Mouse (Mus musculus) stomach, embryonic 15.5 days (tissue): ENCODE measurements around the gene Slc36a3. TPM values are rescaled to one million over a fixed set of nuclear protein-coding genes. Genes with fewer than 3 reads are reported as not detected.

Experiments
- ATAC-seq: fragments of 200-750 bp; cut with Nextera tagmentation; 2 replicates; pipeline ENCODE4 v1.8.0; 2017; ENCODE audit warnings: low read depth, moderate number of reproducible peaks, moderate TSS enrichment; ENCODE audit not compliant: insufficient read depth, low FRiP score
- H3K27ac ChIP-seq: fragments of 300-500 bp; sonication (generic); 2 replicates; pipeline ENCODE4 v1.5.1; 2015; ENCODE audit warnings: mild to moderate bottlenecking, inconsistent platforms
- H3K27me3 ChIP-seq: fragments of 300-500 bp; sonication (generic); replicated peaks from 2 replicates; pipeline ENCODE4 v1.6.1; 2015; ENCODE audit warnings: inconsistent platforms
- H3K36me3 ChIP-seq: fragments of 300-500 bp; sonication (generic); 2 replicates; pipeline ENCODE4 v1.6.1; 2015; ENCODE audit warnings: inconsistent platforms
- H3K4me1 ChIP-seq: fragments of 300-500 bp; sonication (generic); 2 replicates; pipeline ENCODE4 v1.6.1; 2015; ENCODE audit warnings: inconsistent platforms
- H3K4me2 ChIP-seq: fragments of 300-500 bp; sonication (generic); 2 replicates; pipeline ENCODE4 v1.6.1; 2015; ENCODE audit warnings: mild to moderate bottlenecking, inconsistent platforms
- H3K4me3 ChIP-seq: fragments of 300-500 bp; sonication (generic); replicated peaks from 2 replicates; pipeline ENCODE4 v1.5.1; 2015; ENCODE audit warnings: inconsistent platforms
- H3K9ac ChIP-seq: fragments of 300-500 bp; sonication (generic); 2 replicates; pipeline ENCODE4 v1.6.1; 2015; ENCODE audit warnings: inconsistent platforms
- H3K9me3 ChIP-seq: fragments of 300-500 bp; sonication (generic); 2 replicates; pipeline ENCODE4 v1.6.1; 2016; ENCODE audit warnings: inconsistent platforms
- WGBS: fragments of 180-500 bp; shearing (Covaris S2); methylation state at CpG from one replicate; pipeline ENCODE4 v1.1.7; 2015; 5-methylcytosine and 5-hydroxymethylcytosine counted together
- polyA plus RNA-seq: library from polyadenylated mRNA; unstranded; fragments of >200 nt; fragmentation: Nextera tagmentation; extraction: Ambion mirVana; gene quantifications from 2 replicates; pipeline ENCODE4 v1.2.1, GENCODE M21; 2015

Slc36a3 gene
- polyA plus RNA-seq, 1 experiment from 2014 or later = 0.08 TPM

GRCm38 (mm10) chr11:55081206-55081605 lies 70.3 kb downstream of the Slc36a3 start:
- Histone ChIP-seq H3K9me3 (no peaks in the 10 kb centered on the region), H3K27me3 (no peaks in the 10 kb centered on the region), H3K9ac (no peak overlapping the region), H3K36me3 (no peaks in the 10 kb centered on the region), H3K4me2 (no peak overlapping the region), H3K27ac (no peak overlapping the region), H3K4me3 (no peak overlapping the region), H3K4me1 (peaks cover 3% of the 10 kb centered on the region; the same call in 1 of the 2 replicates)
- 86% methylated on average over 9 of the region's 9 CpGs for WGBS
- no peak for ATAC-seq

- peaks cover 3% of the 10 kb centered on the region; the same call in 1 of the 2 replicates for H3K4me1 ChIP-seq
- no peak overlapping the region for H3K4me2 ChIP-seq
- no peak overlapping the region for H3K27ac ChIP-seq
- ATAC-seq = no peak
- no peaks in the 10 kb centered on the region for H3K36me3 ChIP-seq
- no peak overlapping the region for H3K4me3 ChIP-seq
- H3K9me3 ChIP-seq = no peaks in the 10 kb centered on the region
- no peaks in the 10 kb centered on the region for H3K27me3 ChIP-seq
- 88% methylated on average over 4 of the region's 4 CpGs for whole genome bisulfite sequencing
- H3K9ac ChIP-seq = no peak overlapping the region
These were observed 72.3 kb downstream of the Slc36a3 start for GRCm38 (mm10) chr11:55079180-55079579.

DNA sequence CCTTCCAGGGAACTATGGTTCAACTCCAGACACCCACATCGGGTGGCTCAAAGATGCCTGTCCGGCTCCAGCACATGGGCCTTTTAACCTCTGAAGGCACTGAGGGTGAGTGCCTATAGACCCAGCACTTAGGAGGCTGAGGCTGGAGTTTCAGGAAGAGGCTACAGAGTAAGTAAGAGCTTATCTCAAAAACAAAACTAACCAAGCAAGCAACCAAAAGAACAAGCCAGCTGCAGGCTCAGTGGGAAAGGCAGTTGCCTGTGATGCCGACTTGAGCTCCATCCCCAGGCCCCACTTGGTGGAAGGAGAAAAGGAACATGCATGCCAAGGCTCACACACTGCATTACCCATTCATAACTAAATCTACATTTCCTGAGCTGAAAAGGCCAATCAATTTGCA lies 73.0 kb downstream of the Slc36a3 start:
- Histone ChIP-seq H3K9me3 (no peaks in the 10 kb centered on the region), H3K4me3 (peak overlapping the region; percentile 51; the same call in 1 of the 2 replicates), H3K4me1 (peaks cover 3% of the 10 kb centered on the region; the same call in 1 of the 2 replicates), H3K4me2 (peak overlapping the region; percentile 92), H3K27ac (no peak overlapping the region), H3K27me3 (no peaks in the 10 kb centered on the region), H3K36me3 (no peaks in the 10 kb centered on the region), H3K9ac (no peak overlapping the region)
- 47% methylated on average over 3 of the region's 3 CpGs for WGBS
- ATAC-seq = no peak

DNA sequence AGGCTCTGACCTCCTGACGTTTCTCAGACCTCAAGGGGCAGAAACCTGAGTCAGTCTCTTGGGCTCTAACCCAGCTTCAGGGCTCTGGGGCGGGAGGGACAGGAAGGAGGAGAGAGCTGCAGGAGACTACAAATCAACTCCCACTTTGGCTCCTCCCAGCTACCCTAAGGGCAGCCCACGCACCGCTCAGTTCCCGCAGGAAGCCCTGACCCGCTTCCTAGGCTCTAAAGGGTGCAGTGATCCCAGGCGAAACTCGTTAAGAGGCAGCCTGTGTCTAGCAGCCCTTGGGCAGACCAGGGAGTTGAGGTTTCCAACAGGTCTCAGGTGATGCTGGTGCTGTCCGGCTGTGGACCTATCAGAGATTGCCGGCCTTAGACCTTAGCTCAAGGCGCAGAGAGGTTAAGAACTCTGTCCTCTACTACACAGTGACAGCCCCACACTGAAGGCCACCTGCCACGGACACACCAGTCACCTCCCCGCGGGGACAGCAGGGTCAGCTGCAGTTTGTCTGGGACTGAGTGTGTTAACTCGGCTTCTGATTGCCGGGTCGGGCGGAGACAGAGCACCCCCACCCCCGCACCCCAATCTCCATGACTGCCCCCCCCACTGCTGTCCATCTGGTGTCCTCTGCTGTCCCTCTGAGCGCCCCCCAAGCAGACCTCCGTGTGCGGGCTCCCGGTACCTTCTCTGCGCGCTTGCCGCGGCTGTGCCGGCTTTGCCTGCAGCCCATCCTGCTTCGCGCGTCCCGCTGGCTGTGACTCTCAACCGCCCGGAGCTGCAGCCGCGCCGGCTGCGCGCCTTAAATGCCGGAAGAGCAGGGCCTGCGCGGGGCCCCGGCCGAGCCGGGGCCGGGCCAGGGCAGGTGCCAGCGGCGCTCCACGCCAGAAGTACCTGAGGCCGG lies 73.9 kb downstream of the Slc36a3 start, which contains the start of gene Ccdc69:
Ccdc69 (minus strand) TSS at position 801 of the 901 bp plus-strand sequence.
- under 1% methylated on average over 50 of the region's 50 CpGs for WGBS
- H3K4me2 ChIP-seq = peak within 1 kb of the TSS; percentile 92
- H3K9me3 ChIP-seq = no peaks in the 10 kb centered on the region
- peak within 1 kb of the TSS; percentile 27; the same call in 1 of the 2 replicates for H3K9ac ChIP-seq
- peaks cover 3% of the 10 kb centered on the region; the same call in 1 of the 2 replicates for H3K4me1 ChIP-seq
- no peaks in the 10 kb centered on the region for H3K27me3 ChIP-seq
- H3K36me3 ChIP-seq = no peaks in the 10 kb centered on the region
- peak; percentile 60; the same call in 1 of the 2 replicates for ATAC-seq
- peak within 1 kb of the TSS; percentile 51 for H3K4me3 ChIP-seq
- no peak within 1 kb of the TSS; the same call in 1 of the 2 replicates for H3K27ac ChIP-seq

- no peak overlapping the region for H3K27ac ChIP-seq
- H3K4me2 ChIP-seq = no peak overlapping the region
- no peak for ATAC-seq
- H3K36me3 ChIP-seq = no peaks in the 10 kb centered on the region
- no peak overlapping the region for H3K4me3 ChIP-seq
- no peaks in the 10 kb centered on the region for H3K9me3 ChIP-seq
- peaks cover 3% of the 10 kb centered on the region; the same call in 1 of the 2 replicates for H3K4me1 ChIP-seq
- whole genome bisulfite sequencing = 84% methylated on average over 5 of the region's 5 CpGs
- H3K9ac ChIP-seq = no peak overlapping the region
- no peaks in the 10 kb centered on the region for H3K27me3 ChIP-seq
These were observed 75.3 kb downstream of the Slc36a3 start for GRCm38 (mm10) chr11:55076234-55076633.

GRCm38 (mm10) chr11:55075602-55076001 lies 75.9 kb downstream of the Slc36a3 start:
- WGBS = 53% methylated on average over 2 of the region's 2 CpGs
- no peak for ATAC-seq
- peaks cover 3% of the 10 kb centered on the region; the same call in 1 of the 2 replicates for H3K4me1 ChIP-seq

More at GRCm38 (mm10) chr11:55075602-55076001, 75.9 kb downstream of the Slc36a3 start:
- Histone ChIP-seq H3K27me3 (no peaks in the 10 kb centered on the region), H3K4me3 (no peak overlapping the region), H3K9me3 (no peaks in the 10 kb centered on the region), H3K27ac (no peak overlapping the region), H3K36me3 (no peaks in the 10 kb centered on the region), H3K9ac (no peak overlapping the region), H3K4me2 (no peak overlapping the region)

Other genes starting within 250 kb of the Slc36a3 start
- 164 and 171 TPM in 2 replicates for gene Gpx3, start 249.3 kb downstream of the Slc36a3 start, polyA plus RNA-seq
- 20.0 and 20.5 TPM in 2 replicates for gene Tnip1, start 188.8 kb downstream of the Slc36a3 start, polyA plus RNA-seq
- 307 and 346 TPM in 2 replicates for gene Anxa6, start 118.3 kb downstream of the Slc36a3 start, polyA plus RNA-seq
- 3.1 and 3.2 TPM in 2 replicates for gene Ccdc69, start 73.6 kb downstream of the Slc36a3 start, polyA plus RNA-seq
- gene Gm2a, start 53.6 kb downstream of the Slc36a3 start, polyA plus RNA-seq = 21.7 and 22.2 TPM in 2 replicates
- gene Slc36a2, start 33.4 kb upstream of the Slc36a3 start, polyA plus RNA-seq = 0.66 and 2.0 TPM in 2 replicates
- 2.1 and 2.7 TPM in 2 replicates for gene Slc36a1, start 52.6 kb upstream of the Slc36a3 start, polyA plus RNA-seq
- gene Fat2, start 184.9 kb upstream of the Slc36a3 start, polyA plus RNA-seq = 0.62 and 0.69 TPM in 2 replicates